Mouse (Mus musculus): ENCODE measurements at regions not wholly inside any gene's neighbourhood (a gene's known extent, or its start where the extent isn't known, plus 50 kb on each side); places are given as distances from the start of the nearest gene placed in this dataset.
"Not testable (repeated sequence)": the region's sequence is repeated elsewhere in the genome, so short reads cannot be mapped to it uniquely, and the experiment has no call there.

- Histone ChIP-seq H3K4me2 (no peak overlapping the region), H3K4me1 (no peaks in the 10 kb centered on the region; the same call in 1 of the 2 replicates), H3K27ac (no peak overlapping the region), H3K27me3 (replicated peaks) (no peaks in the 10 kb centered on the region), H3K9me3 (no peaks in the 10 kb centered on the region), H3K9ac (no peak overlapping the region), H3K36me3 (replicated peaks) (no peaks in the 10 kb centered on the region), H3K4me3 (no peak overlapping the region)
- ATAC-seq (replicated peaks), result no peak
- WGBS, result 79% methylated on average over 6 of the region's 6 CpGs
Observed at GRCm38 (mm10) chr11:111964066-111964465, 818.0 kb upstream of the Sox9 start.

GRCm38 (mm10) chr11:111966401-111966800 is 815.6 kb upstream of the Sox9 start:
- H3K9ac ChIP-seq, result no peak overlapping the region
- no peaks in the 10 kb centered on the region for H3K4me1 ChIP-seq
- no peak overlapping the region for H3K4me3 ChIP-seq
- H3K9me3 ChIP-seq, result no peaks in the 10 kb centered on the region
- 88% methylated on average over 3 of the region's 3 CpGs for WGBS
- no peak overlapping the region for H3K4me2 ChIP-seq
- H3K27ac ChIP-seq, result no peak overlapping the region
- no peak for ATAC-seq (replicated peaks)
- H3K36me3 ChIP-seq (replicated peaks), result no peaks in the 10 kb centered on the region
- H3K27me3 ChIP-seq (replicated peaks), result no peaks in the 10 kb centered on the region

GRCm38 (mm10) chr11:111971001-111971400 is 811.0 kb upstream of the Sox9 start:
- Histone ChIP-seq H3K4me1 (no peaks in the 10 kb centered on the region), H3K4me3 (no peak overlapping the region), H3K9ac (no peak overlapping the region), H3K4me2 (no peak overlapping the region), H3K9me3 (no peaks in the 10 kb centered on the region), H3K27ac (no peak overlapping the region), H3K36me3 (replicated peaks) (no peaks in the 10 kb centered on the region), H3K27me3 (replicated peaks) (no peaks in the 10 kb centered on the region)
- WGBS, result 91% methylated on average over 4 of the region's 4 CpGs
- ATAC-seq (replicated peaks), result no peak

- no peak overlapping the region for H3K4me3 ChIP-seq
- no peak overlapping the region for H3K9ac ChIP-seq
- H3K27ac ChIP-seq, result no peak overlapping the region
- no peaks in the 10 kb centered on the region for H3K36me3 ChIP-seq (replicated peaks)
- no peak overlapping the region for H3K4me2 ChIP-seq
- H3K27me3 ChIP-seq (replicated peaks), result no peaks in the 10 kb centered on the region
- ATAC-seq (replicated peaks), result no peak
- WGBS, result 86% methylated on average over 4 of the region's 4 CpGs
- H3K4me1 ChIP-seq, result no peaks in the 10 kb centered on the region
- no peaks in the 10 kb centered on the region for H3K9me3 ChIP-seq
Observed at GRCm38 (mm10) chr11:111978667-111979066, 803.4 kb upstream of the Sox9 start.

- Histone ChIP-seq H3K4me1 (no peaks in the 10 kb centered on the region), H3K27ac (no peak overlapping the region), H3K4me2 (no peak overlapping the region), H3K36me3 (replicated peaks) (no peaks in the 10 kb centered on the region), H3K9me3 (no peaks in the 10 kb centered on the region), H3K4me3 (no peak overlapping the region), H3K9ac (no peak overlapping the region), H3K27me3 (replicated peaks) (no peaks in the 10 kb centered on the region)
- ATAC-seq (replicated peaks), result no peak
- WGBS, result 86% methylated on average over 4 of the region's 4 CpGs
Observed at GRCm38 (mm10) chr11:111996395-111996794, 785.6 kb upstream of the Sox9 start.

GRCm38 (mm10) chr11:112010848-112011247 is 771.2 kb upstream of the Sox9 start:
- not testable (repeated sequence) for H3K9me3 ChIP-seq; H3K9ac ChIP-seq; H3K27ac ChIP-seq; H3K4me3 ChIP-seq; H3K36me3 ChIP-seq (replicated peaks); H3K27me3 ChIP-seq (replicated peaks); H3K4me2 ChIP-seq; H3K4me1 ChIP-seq
- ATAC-seq (replicated peaks), result 0 out of 2 replicates have a peak, but pooled peaks have one; percentile 70
- 87% methylated on average over 1 of the region's 2 CpGs for WGBS

GRCm38 (mm10) chr11:112017906-112018305 is 764.1 kb upstream of the Sox9 start:
- no peak overlapping the region for H3K4me3 ChIP-seq
- no peaks in the 10 kb centered on the region for H3K27me3 ChIP-seq (replicated peaks)
- H3K36me3 ChIP-seq (replicated peaks), result no peaks in the 10 kb centered on the region
- H3K9ac ChIP-seq, result no peak overlapping the region
- WGBS, result 86% methylated on average over 3 of the region's 3 CpGs
- H3K4me1 ChIP-seq, result no peaks in the 10 kb centered on the region
- ATAC-seq (replicated peaks), result no peak
- no peak overlapping the region for H3K27ac ChIP-seq
- H3K9me3 ChIP-seq, result no peaks in the 10 kb centered on the region
- H3K4me2 ChIP-seq, result no peak overlapping the region

- WGBS, result 84% methylated on average over 5 of the region's 5 CpGs
Observed at GRCm38 (mm10) chr11:112028031-112028430, 754.0 kb upstream of the Sox9 start.

GRCm38 (mm10) chr11:112038741-112039140 is 743.3 kb upstream of the Sox9 start:
- ATAC-seq (replicated peaks), result no peak
- H3K4me1 ChIP-seq, result no peaks in the 10 kb centered on the region
- no peak overlapping the region for H3K4me3 ChIP-seq
- 96% methylated on average over 11 of the region's 11 CpGs for WGBS
- no peaks in the 10 kb centered on the region for H3K36me3 ChIP-seq (replicated peaks)
- H3K9me3 ChIP-seq, result no peaks in the 10 kb centered on the region
- no peak overlapping the region for H3K4me2 ChIP-seq
- no peaks in the 10 kb centered on the region for H3K27me3 ChIP-seq (replicated peaks)
- no peak overlapping the region for H3K27ac ChIP-seq
- H3K9ac ChIP-seq, result no peak overlapping the region

More at GRCm38 (mm10) chr11:112028031-112028430, 754.0 kb upstream of the Sox9 start:
- ATAC-seq (replicated peaks), result no peak
- Histone ChIP-seq H3K4me2 (no peak overlapping the region), H3K27ac (no peak overlapping the region), H3K4me1 (no peaks in the 10 kb centered on the region), H3K4me3 (no peak overlapping the region), H3K36me3 (replicated peaks) (no peaks in the 10 kb centered on the region), H3K27me3 (replicated peaks) (no peaks in the 10 kb centered on the region), H3K9ac (no peak overlapping the region), H3K9me3 (no peaks in the 10 kb centered on the region)

GRCm38 (mm10) chr11:112044455-112044854 is 737.6 kb upstream of the Sox9 start:
- no peaks in the 10 kb centered on the region for H3K36me3 ChIP-seq (replicated peaks)
- H3K9me3 ChIP-seq, result no peaks in the 10 kb centered on the region
- no peak overlapping the region for H3K9ac ChIP-seq
- H3K4me1 ChIP-seq, result no peaks in the 10 kb centered on the region
- WGBS, result 37% methylated on average over 5 of the region's 5 CpGs
- no peak for ATAC-seq (replicated peaks)
- no peak overlapping the region for H3K4me3 ChIP-seq
- H3K4me2 ChIP-seq, result no peak overlapping the region
- no peak overlapping the region for H3K27ac ChIP-seq
- H3K27me3 ChIP-seq (replicated peaks), result no peaks in the 10 kb centered on the region

- H3K27ac ChIP-seq, result no peak overlapping the region
- H3K9ac ChIP-seq, result no peak overlapping the region
- 97% methylated on average over 2 of the region's 2 CpGs for WGBS
- H3K9me3 ChIP-seq, result no peaks in the 10 kb centered on the region
- H3K27me3 ChIP-seq (replicated peaks), result no peaks in the 10 kb centered on the region
- H3K4me3 ChIP-seq, result no peak overlapping the region
- no peaks in the 10 kb centered on the region for H3K36me3 ChIP-seq (replicated peaks)
- no peak overlapping the region for H3K4me2 ChIP-seq
- no peaks in the 10 kb centered on the region for H3K4me1 ChIP-seq
- no peak for ATAC-seq (replicated peaks)
Observed at GRCm38 (mm10) chr11:112045353-112045752, 736.7 kb upstream of the Sox9 start.

- Histone ChIP-seq H3K27me3 (replicated peaks) (no peaks in the 10 kb centered on the region), H3K36me3 (replicated peaks) (no peaks in the 10 kb centered on the region), H3K27ac (no peak overlapping the region), H3K9ac (no peak overlapping the region), H3K4me2 (no peak overlapping the region), H3K9me3 (no peaks in the 10 kb centered on the region), H3K4me1 (no peaks in the 10 kb centered on the region), H3K4me3 (no peak overlapping the region)
- no peak for ATAC-seq (replicated peaks)
- WGBS, result 17% methylated on average over 7 of the region's 7 CpGs
Observed at GRCm38 (mm10) chr11:112050362-112050761, 731.7 kb upstream of the Sox9 start.

- no peak for ATAC-seq (replicated peaks)
- Histone ChIP-seq H3K4me1 (no peaks in the 10 kb centered on the region), H3K9ac (no peak overlapping the region), H3K9me3 (no peaks in the 10 kb centered on the region), H3K27ac (no peak overlapping the region), H3K4me3 (no peak overlapping the region), H3K36me3 (replicated peaks) (no peaks in the 10 kb centered on the region), H3K4me2 (no peak overlapping the region), H3K27me3 (replicated peaks) (no peaks in the 10 kb centered on the region)
- 57% methylated on average over 6 of the region's 6 CpGs for WGBS
Observed at GRCm38 (mm10) chr11:112055591-112055990, 726.4 kb upstream of the Sox9 start.

- Histone ChIP-seq H3K4me3 (no peak overlapping the region), H3K27ac (no peak overlapping the region), H3K4me2 (no peak overlapping the region), H3K9me3 (no peaks in the 10 kb centered on the region), H3K27me3 (replicated peaks) (no peaks in the 10 kb centered on the region), H3K4me1 (no peaks in the 10 kb centered on the region), H3K9ac (no peak overlapping the region), H3K36me3 (replicated peaks) (no peaks in the 10 kb centered on the region)
- ATAC-seq (replicated peaks), result no peak
- WGBS, result 82% methylated on average over 3 of the region's 3 CpGs
Observed at GRCm38 (mm10) chr11:112067176-112067575, 714.8 kb upstream of the Sox9 start.

Data from midbrain, embryonic 15.5 days (tissue).